Mouse (Mus musculus) embryonic facial prominence, embryonic 11.5 days (tissue): ENCODE results near the gene Tigit. TPM values are rescaled to one million over a fixed set of nuclear protein-coding genes. Genes with fewer than 3 reads are reported as not detected.

Experiments
- ATAC-seq: fragments of 200-750 bp; cut with Nextera tagmentation; replicated peaks from 2 replicates; pipeline ENCODE4 v1.8.0; 2017; ENCODE audit warnings: low read depth; ENCODE audit not compliant: insufficient number of reproducible peaks, low FRiP score, low TSS enrichment
- DNase-seq: peaks from one replicate; pipeline ENCODE4 v3.0.0-alpha.2; 2015; ENCODE audit warnings: low spot score
- H3K27ac ChIP-seq: fragments of 300-500 bp; sonication (generic); replicated peaks from 2 replicates; pipeline ENCODE4 v1.5.1; 2014; ENCODE audit warnings: mild to moderate bottlenecking, low read depth, low read length, control low read depth
- H3K27me3 ChIP-seq: fragments of 300-500 bp; sonication (generic); 2 replicates; pipeline ENCODE4 v1.6.1; 2014; ENCODE audit warnings: mild to moderate bottlenecking, low read length, moderate library complexity, mixed read lengths; ENCODE audit not compliant: control insufficient read depth, insufficient read depth
- H3K36me3 ChIP-seq: fragments of 300-500 bp; sonication (generic); replicated peaks from 2 replicates; pipeline ENCODE4 v1.6.1; 2014; ENCODE audit warnings: low read depth, mild to moderate bottlenecking, low read length, moderate library complexity, mixed read lengths; ENCODE audit not compliant: control insufficient read depth, insufficient read depth
- H3K4me1 ChIP-seq: fragments of 300-500 bp; sonication (generic); 2 replicates; pipeline ENCODE4 v1.6.1; 2014; ENCODE audit warnings: low read length, mixed read lengths; ENCODE audit not compliant: control insufficient read depth, insufficient read depth
- H3K4me2 ChIP-seq: fragments of 300-500 bp; sonication (generic); 2 replicates; pipeline ENCODE4 v1.6.1; 2014; ENCODE audit warnings: low read depth, mild to moderate bottlenecking, control low read depth, low read length, moderate library complexity
- H3K4me3 ChIP-seq: fragments of 300-500 bp; sonication (generic); 2 replicates; pipeline ENCODE4 v1.5.1; 2014; ENCODE audit warnings: low read depth, low read length, control low read depth
- H3K9ac ChIP-seq: fragments of 300-500 bp; sonication (generic); replicated peaks from 2 replicates; pipeline ENCODE4 v1.6.1; 2014; ENCODE audit warnings: mild to moderate bottlenecking, control low read depth, low read length
- H3K9me3 ChIP-seq: fragments of 300-500 bp; sonication (generic); replicated peaks from 2 replicates; pipeline ENCODE4 v1.6.1; 2016; ENCODE audit warnings: mild to moderate bottlenecking, low read length, inconsistent platforms, mixed read lengths; ENCODE audit not compliant: control insufficient read depth
- WGBS: fragments of 180-500 bp; shearing (Covaris S2); extraction: QIAGEN DNeasy Blood & Tissue Kit; methylation state at CpG from one replicate; pipeline ENCODE4 v1.1.7; 2014; 5-methylcytosine and 5-hydroxymethylcytosine counted together
- polyA plus RNA-seq: library from polyadenylated mRNA; unstranded; fragments of >200 nt; fragmentation: Nextera tagmentation; extraction: Ambion mirVana; gene quantifications from 2 replicates; pipeline ENCODE4 v1.2.1, GENCODE M21; 2014

Tigit gene
- polyA plus RNA-seq, 1 experiment from 2014 or later: 0.31 TPM

DNA sequence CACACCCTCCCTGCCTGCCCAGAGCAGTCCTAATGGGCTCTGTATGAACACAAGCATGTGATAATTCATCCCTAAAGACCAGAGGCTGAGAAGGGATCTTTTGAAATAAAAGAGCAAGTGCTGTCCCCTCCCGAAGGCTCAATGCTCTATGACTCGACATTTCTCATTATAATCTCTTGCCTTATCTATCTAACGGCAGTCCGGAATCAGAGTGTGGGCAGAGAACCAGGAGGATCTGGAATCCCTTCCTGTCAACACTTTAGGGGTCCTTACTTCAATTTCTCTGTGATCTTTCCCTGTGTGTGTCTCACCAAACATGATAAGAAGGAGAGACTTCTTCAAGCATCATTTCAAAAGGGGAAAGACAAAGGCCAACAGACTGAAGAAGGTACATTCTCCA is 18.1 kb downstream of the Tigit start:
- no peaks in the 10 kb centered on the region for H3K4me1 ChIP-seq
- no peaks in the 10 kb centered on the region for H3K27me3 ChIP-seq
- no peak for ATAC-seq
- no peak for DNase-seq
- H3K9ac ChIP-seq: no peak overlapping the region
- no peak overlapping the region for H3K4me2 ChIP-seq
- no peaks in the 10 kb centered on the region for H3K36me3 ChIP-seq
- no peak overlapping the region for H3K27ac ChIP-seq
- H3K9me3 ChIP-seq: no peaks in the 10 kb centered on the region
- 84% methylated on average over 4 of the region's 4 CpGs for WGBS
- no peak overlapping the region for H3K4me3 ChIP-seq

DNA sequence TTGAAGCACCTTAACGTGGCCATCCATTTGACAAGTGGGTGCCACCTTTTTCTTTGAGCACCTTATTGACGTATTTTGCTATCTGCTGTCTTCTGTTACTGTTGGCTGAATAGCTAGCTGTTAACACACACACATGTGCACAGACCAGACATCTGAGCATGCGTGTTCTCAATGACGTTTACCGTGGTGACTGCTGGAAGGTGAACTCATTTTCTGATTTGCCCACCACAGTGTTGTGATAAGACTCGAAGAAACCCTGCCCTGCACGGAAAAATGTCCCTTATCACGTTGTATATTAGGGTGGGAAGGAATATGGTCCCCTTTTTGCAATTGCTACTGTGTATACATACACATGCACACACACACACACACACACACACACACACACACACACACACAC is 22.7 kb downstream of the Tigit start:
- Histone ChIP-seq H3K4me3 (no peak overlapping the region), H3K9me3 (no peaks in the 10 kb centered on the region), H3K4me2 (no peak overlapping the region), H3K9ac (no peak overlapping the region), H3K27ac (no peak overlapping the region), H3K36me3 (no peaks in the 10 kb centered on the region), H3K4me1 (no peaks in the 10 kb centered on the region), H3K27me3 (no peaks in the 10 kb centered on the region)
- DNase-seq (no peak), ATAC-seq (no peak)
- WGBS: 84% methylated on average over 8 of the region's 8 CpGs

DNA sequence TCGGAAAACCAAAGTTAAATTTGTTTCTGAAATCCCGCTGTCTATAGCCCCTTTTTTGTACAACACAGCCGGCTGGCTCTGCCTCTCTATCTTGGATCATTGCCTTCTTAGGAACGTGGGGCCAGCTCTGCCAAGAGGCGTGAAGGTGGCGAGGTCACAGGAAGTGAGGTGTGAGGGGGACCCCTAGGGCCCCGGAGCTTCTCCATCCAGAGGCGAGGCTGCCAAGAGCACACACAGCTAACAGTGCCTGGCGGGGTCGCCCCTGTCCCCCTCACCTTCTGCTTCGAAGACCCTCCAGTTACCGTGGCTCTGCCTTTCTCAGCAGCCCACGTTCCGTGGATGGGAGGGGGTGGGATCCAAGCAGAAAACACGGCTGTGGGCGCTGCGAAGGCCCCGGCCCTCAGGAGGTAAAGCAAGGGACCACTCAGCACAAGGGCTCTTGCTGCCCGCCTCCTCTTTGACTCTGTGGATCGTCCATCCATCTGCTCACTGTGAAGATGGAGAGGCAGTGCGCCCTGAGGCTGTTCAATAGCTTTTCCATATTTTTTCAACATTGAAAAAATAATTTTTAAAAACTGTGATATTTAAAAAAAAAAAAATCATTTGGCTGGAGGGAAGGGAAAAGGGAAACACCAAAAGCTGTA is 25.4 kb downstream of the Tigit start:
- Histone ChIP-seq H3K4me3 (no peak overlapping the region), H3K36me3 (no peaks in the 10 kb centered on the region), H3K4me2 (no peak overlapping the region), H3K9ac (no peak overlapping the region), H3K9me3 (no peaks in the 10 kb centered on the region), H3K4me1 (no peaks in the 10 kb centered on the region), H3K27ac (no peak overlapping the region; the same call in 1 of the 2 replicates), H3K27me3 (no peaks in the 10 kb centered on the region)
- 75% methylated on average over 21 of the region's 21 CpGs for WGBS
- ATAC-seq: no peak
- DNase-seq: no peak

DNA sequence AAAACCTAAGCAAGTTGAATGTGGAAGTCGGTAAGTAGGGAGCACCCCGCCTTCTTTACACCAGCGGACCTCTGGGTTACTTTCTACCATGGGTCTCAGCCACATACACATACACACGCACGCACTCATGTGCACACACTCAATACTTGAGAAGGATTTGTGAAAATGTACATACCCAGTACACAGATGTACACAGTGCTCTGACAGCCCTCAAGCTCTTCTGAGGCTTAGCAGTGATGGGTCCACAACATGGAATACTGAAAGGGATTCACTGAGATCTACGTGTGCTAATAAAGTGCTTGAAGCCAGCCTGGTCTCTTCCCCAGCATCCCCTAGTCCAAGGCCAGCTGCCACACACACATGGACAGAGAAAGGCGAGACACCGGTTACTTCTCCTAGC is 26.7 kb downstream of the Tigit start:
- H3K9me3 ChIP-seq: no peaks in the 10 kb centered on the region
- H3K27ac ChIP-seq: no peak overlapping the region
- DNase-seq (no peak), ATAC-seq (no peak)
- H3K4me1 ChIP-seq: no peaks in the 10 kb centered on the region
- no peaks in the 10 kb centered on the region for H3K27me3 ChIP-seq
- no peaks in the 10 kb centered on the region for H3K36me3 ChIP-seq
- H3K4me3 ChIP-seq: no peak overlapping the region
- no peak overlapping the region for H3K9ac ChIP-seq
- no peak overlapping the region for H3K4me2 ChIP-seq
- WGBS: 91% methylated on average over 8 of the region's 8 CpGs

DNA sequence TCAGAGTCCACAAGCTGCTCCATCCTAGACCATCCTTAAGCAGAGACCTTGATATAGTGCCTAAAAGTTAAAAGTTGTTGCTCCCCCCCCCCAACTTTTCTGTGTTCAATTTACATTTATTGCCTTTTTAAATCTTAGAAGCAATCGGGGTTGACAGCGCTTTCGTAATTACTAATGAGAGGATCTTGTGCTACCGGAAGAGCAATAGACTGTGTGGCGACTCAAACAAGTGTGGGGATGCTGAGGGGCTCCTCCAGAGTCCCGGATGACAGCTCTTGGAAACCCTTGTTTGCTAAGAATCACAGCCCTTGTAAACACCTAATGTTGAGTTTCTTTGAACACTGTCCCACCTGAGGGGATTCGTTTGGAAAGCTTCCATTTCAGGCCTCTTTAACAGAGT is 29.9 kb downstream of the Tigit start:
- H3K36me3 ChIP-seq: no peaks in the 10 kb centered on the region
- H3K4me1 ChIP-seq: no peaks in the 10 kb centered on the region
- no peaks in the 10 kb centered on the region for H3K27me3 ChIP-seq
- ATAC-seq: no peak
- no peak overlapping the region for H3K4me3 ChIP-seq
- H3K9me3 ChIP-seq: no peaks in the 10 kb centered on the region
- no peak overlapping the region for H3K9ac ChIP-seq
- H3K27ac ChIP-seq: no peak overlapping the region
- H3K4me2 ChIP-seq: no peak overlapping the region
- WGBS: 89% methylated on average over 7 of the region's 7 CpGs
- DNase-seq: no peak

DNA sequence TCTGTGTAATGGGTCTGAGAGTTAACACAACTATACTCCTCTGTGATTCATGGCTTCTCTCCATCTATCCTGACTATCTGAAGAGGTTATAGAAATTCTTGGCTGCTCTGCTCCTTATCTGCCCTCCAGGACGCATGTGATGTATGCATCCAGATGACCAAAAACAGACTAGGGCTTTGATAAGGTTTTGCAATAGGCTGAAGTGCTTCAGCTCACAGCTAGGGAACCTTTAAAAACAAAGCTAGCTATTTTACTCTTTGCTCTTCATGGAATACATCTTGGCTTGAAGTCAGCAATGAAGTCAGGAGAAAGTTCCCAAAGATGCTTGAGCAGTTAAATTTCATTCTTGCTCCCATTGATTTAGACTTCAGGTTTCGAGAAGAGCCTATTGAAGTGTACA is 32.2 kb downstream of the Tigit start:
- no peak for DNase-seq
- no peak overlapping the region for H3K4me3 ChIP-seq
- ATAC-seq: no peak
- H3K27ac ChIP-seq: no peak overlapping the region
- WGBS: 82% methylated on average over 2 of the region's 2 CpGs
- H3K9me3 ChIP-seq: no peaks in the 10 kb centered on the region
- no peak overlapping the region for H3K9ac ChIP-seq
- H3K4me2 ChIP-seq: no peak overlapping the region
- no peaks in the 10 kb centered on the region for H3K27me3 ChIP-seq
- H3K36me3 ChIP-seq: no peaks in the 10 kb centered on the region
- no peaks in the 10 kb centered on the region for H3K4me1 ChIP-seq

DNA sequence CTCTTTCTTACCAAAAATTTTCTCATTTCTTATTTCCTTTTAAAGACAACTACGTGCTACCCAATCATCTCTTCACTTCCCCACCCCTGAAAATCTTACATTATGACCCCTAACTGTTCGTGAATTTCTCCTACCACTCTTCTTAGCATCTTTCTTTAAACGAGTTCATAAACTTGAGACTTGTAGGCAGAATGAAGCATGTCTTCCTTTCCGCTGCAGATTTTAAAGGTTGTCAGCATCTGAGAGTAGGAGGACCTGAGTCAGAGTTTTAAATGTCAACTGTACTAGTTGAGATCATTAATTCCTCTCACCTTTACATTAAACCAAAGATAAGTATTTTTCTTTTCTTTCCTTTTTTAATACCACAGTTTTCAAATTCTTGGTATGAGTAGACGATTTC is 35.3 kb downstream of the Tigit start:
- H3K27me3 ChIP-seq: no peaks in the 10 kb centered on the region
- DNase-seq (no peak), ATAC-seq (no peak)
- no peak overlapping the region for H3K9ac ChIP-seq
- no peak overlapping the region for H3K4me2 ChIP-seq
- 90% methylated on average over 5 of the region's 5 CpGs for WGBS
- no peak overlapping the region for H3K4me3 ChIP-seq
- H3K36me3 ChIP-seq: no peaks in the 10 kb centered on the region
- H3K9me3 ChIP-seq: no peaks in the 10 kb centered on the region
- H3K4me1 ChIP-seq: no peaks in the 10 kb centered on the region
- no peak overlapping the region for H3K27ac ChIP-seq

DNA sequence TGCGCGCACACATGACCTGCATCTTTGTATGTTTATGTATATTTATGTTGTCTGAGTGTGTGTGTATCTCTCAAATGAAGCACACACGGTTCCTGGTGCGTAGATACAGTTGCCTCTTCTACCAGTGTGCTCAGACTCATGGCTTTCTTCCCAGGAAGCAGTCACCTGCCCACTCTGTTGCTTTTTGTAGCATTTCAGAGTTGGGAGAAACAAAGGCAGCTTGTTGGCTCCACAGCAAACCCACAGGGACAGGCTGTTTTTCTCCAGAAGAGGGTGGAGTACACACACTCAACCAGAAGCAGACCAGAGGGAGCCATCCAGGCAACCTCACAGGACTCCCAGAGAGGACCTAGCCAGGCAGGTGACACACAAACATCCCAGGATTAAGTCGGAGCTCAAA is 38.0 kb downstream of the Tigit start:
- Histone ChIP-seq H3K27me3 (no peaks in the 10 kb centered on the region), H3K27ac (no peak overlapping the region), H3K4me1 (no peaks in the 10 kb centered on the region), H3K4me2 (no peak overlapping the region), H3K36me3 (no peaks in the 10 kb centered on the region), H3K4me3 (no peak overlapping the region), H3K9me3 (no peaks in the 10 kb centered on the region), H3K9ac (no peak overlapping the region)
- 95% methylated on average over 5 of the region's 5 CpGs for WGBS
- ATAC-seq (no peak), DNase-seq (no peak)
